Mouse (Mus musculus): Measurements from ENCODE around the gene Tpcn1. TPM values are rescaled to one million over a fixed set of nuclear protein-coding genes. Genes with fewer than 3 reads are reported as not detected.
"Not testable (repeated sequence)": the region's sequence is repeated elsewhere in the genome, so short reads cannot be mapped to it uniquely, and the experiment has no call there.

Gene Tpcn1
- total and polyA plus RNA-seq, 3 experiments, result 38.1 to 59.8 (median 51.3) TPM

DNA sequence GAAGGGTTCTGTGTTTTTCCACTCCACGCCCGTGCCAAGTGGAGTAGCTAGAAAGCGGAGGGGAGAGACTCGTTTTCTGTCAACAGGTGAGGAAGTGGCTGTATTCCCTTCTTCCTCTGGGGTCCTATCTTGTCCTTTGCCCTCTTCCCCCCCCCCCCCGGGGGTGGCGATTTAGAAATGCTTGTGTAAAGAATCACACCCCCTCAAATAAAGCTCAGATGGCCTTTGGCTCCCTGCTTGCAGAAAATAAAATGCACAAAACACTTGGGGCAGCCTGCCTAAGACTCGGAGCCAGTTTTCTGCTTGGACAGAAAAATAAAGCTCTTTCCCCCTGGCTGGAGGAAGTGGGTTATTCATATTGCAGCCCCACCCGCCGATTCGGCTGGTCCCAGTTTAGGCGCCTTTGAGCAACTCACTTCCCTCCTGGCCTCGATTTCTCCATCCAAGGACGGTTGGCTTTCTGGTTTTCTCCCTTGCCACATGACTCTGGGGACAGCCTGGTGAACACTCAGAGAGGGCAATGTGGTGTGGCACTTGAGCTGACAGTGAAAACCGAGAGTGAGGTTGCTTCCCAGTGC is 76.7 kb downstream of the Tpcn1 start:
- DNase-seq, result peak; percentile 79

DNA sequence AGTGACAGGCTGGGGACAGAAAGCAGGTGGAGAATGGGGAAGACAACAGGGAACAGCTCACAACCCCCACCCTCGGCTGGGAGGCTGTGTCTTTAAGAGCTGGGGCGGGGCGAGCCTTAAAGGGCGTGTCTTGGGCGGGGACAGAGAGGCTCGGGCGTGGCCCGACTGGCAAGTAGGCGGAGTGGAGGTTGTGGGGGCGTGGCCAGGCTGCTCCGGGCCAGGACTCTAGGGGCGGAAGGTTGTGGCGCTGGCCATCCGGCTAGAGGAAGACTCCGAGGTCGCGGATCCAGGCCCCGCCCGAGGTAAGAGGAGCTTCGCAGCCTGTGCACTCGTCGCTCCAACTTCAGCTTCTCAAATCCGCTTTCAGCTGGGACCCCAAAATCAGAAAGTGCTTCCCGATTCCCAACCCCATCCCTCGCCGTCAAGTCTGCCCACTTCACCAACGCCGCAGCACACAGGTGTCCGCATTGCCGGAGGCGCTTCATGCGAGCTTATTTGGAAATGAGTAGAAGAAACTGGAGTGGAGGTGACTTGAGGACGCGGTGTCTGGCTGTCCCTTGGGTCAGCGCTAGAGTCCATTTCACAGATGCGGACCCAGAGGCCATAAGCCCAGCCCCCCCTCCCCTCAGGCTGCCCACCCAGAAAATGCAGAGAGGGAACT is 77.4 kb downstream of the Tpcn1 start, which contains the start of gene Slc8b1:
Slc8b1 (plus strand) TSS at position 187 of the 661 bp plus-strand sequence.
- peak; percentile 98 for DNase-seq

DNA sequence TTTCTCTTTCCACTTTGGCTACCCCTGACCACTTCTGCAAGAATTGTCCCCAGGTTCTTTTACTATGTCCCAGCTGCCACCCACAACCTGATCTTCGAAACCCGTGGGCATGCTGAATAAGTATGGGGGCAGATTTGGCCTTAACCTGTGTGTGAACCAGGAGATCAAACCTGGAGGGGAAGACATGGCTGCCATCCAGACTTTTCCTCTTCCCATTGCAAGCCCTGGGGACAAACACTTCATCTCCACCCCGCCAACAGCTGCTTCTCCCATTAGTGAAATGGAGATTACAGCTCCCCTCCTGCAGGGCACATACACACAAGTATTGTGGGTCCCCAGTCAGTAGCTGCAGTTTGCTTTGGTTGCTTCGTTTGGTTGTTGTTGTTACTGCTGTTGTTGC is 81.2 kb downstream of the Tpcn1 start:
- DNase-seq, result no peak

DNA sequence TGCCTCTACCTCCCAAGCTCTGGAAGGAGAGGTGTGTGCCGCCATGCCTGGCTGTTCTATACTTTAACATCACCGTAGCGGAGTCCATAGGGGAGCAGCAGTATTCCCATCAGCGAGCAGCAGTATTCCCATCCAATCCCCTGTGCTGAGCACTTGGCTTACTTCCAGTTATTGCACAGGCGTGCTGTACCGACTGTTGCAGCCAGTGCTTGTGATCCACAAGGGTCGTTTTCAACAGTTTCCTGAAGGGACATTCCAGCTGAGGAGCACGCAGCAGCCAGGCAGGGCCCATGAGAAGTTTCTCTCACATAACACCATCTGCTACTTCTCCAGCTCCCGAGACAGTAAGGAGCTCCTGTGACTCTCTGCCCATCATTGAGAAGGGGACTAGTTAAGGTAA is 82.0 kb downstream of the Tpcn1 start:
- no peak for DNase-seq

DNA sequence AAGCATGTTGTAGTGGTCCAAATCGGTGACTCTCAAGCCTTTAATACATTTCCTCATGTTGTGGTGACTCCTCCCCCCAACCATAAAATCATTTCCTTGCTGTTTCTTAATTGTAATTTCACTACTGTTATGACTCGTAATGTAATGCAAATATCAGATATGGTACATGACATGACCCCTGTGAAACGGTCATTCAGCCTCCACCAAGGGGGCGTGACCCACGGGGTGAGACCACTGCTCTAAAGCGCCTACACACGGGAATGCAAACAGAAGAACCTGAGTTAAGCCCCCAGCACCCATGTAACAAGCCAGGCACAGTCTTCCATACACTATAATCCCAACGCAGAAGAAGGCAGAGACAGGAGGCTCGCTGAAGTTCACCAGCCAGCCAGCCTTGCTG is 82.7 kb downstream of the Tpcn1 start:
- no peak for DNase-seq

DNA sequence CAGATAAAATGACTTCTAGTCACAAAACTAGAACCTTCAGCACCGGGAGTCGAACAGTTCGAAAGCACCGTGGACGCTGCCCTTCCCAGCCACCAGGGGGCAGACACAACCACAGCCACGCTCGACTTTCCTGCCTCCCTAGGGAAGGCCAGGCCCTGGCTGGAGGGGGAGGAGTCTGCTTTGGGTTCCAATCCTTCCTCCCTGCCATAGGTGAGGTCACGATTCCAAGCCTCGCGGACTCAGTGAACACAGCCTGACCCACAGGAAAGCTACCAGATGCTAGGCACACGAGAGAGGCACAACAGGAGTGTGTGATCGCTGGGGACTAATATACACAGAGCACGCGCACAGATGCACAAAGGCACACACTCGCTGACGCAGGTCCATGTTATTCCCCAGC is 83.1 kb downstream of the Tpcn1 start:
- peak; percentile 87 for DNase-seq

DNA sequence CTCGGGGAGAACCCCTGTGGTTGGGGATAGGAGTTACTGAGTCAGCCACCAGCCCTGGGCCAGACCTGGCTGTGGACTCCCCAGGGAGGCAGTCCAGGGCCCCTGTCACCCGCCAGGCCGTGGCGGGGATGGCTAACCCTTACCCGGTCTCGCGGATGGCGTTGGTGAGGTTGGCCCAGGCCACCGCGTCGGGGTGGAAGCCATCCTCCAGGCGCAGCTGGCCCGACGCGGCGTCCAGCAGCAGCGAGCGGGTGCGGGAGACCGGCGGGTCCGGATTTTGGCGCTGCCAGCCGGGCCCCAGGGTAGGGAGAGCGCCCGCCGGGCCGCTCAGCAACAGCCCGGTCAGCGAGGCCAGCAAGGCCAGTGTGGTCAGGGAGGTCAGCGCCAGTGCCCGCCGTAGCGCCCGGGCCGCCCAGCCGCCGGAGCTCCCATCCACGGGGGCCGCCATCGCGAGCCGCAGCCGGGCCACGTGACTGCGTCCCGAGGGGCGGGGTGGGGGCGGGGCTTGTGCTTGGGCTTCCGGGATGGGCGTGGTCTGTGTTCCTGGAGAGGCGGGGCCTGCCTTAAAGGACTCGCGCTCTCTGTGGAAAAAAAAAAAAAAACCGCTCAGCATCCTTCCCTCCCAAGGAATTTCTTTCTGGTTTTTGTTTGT is 85.2 kb downstream of the Tpcn1 start, which contains the start of gene Plbd2:
Plbd2 (minus strand) TSS at position 482 of the 652 bp plus-strand sequence.
- DNase-seq, result peak; percentile 89

DNA sequence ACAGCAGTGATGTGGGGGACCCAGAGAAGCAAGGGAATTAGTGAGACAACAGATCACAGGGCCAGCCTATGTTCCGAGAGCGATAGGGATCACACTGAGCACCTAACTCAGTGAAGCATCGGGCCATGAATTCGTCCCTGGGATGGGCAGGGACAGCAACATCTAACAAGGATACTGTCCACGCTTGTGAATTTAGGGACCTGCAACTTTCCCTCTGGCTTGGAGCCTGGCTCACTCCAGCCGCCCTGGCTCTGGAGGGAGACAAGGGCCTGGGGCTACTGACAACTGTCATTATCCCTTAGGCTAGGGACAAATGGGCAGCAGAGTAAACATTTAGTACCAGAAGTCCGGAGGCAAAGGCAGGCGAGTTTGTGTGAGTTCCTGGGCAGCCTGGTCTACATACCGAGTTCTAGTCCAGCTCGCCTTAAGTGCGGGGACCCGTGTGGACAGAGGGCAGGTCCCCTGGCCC is 85.8 kb downstream of the Tpcn1 start:
- DNase-seq, result no peak

DNA sequence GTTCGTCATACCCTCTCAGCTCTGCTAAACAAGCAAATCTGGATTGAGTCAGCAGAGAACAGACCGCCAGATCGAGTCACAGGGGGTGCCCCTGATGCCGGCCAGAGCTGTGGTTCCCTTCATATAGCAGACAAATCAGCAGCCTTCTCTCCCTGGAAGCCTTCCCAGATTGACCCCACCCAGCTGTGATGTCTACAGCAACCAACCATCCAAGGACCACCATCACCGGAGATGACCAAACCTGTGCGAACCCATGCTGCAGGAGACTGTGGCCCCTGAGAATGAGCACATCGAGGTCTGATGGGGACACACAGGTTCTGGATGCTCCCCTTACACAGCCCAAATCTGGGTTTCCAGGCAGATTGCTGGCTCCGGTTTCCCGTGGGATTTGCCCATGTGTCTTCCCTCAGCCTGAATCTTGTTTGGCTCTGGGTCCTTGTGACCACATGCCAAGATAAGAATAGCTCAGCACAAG is 86.3 kb downstream of the Tpcn1 start:
- no peak for DNase-seq

DNA sequence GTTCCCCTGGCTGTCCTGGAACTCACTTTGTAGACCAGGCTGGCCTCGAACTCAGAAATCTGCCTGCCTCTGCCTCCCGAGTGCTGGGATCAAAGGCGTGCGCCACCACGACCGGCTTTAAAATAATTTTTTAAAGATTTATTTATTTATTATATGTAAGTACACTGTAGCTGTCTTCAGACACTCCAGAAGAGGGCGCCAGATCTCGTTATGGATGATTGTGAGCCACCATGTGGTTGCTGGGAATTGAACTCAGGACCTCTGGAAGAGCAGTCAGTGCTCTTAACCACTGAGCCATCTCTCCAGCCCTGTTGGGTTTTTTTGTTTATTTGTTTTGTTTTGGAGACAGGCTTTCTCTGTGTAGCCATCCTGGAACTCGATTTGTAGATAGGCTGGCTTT is 87.9 kb downstream of the Tpcn1 start:
- DNase-seq, result not testable (repeated sequence)

DNA sequence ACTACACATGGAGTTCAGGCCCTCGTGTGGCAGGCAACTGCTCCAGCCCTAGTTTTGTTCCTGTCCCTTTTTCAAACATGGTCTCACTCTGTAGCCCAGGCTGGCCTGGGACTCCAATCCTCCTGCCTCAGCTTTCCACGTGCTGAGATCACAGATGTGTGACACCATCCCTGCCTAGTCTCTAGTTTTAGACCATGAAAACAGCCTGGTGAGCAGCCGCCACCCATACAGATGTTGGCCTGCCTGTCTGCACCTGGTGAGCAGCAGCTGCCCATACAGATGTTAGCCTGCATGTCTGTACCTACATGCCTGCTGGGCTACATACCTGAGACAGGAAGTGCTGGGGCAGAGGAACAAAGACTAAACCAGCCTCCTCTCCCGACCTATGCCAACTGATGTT is 89.3 kb downstream of the Tpcn1 start:
- no peak for DNase-seq

DNA sequence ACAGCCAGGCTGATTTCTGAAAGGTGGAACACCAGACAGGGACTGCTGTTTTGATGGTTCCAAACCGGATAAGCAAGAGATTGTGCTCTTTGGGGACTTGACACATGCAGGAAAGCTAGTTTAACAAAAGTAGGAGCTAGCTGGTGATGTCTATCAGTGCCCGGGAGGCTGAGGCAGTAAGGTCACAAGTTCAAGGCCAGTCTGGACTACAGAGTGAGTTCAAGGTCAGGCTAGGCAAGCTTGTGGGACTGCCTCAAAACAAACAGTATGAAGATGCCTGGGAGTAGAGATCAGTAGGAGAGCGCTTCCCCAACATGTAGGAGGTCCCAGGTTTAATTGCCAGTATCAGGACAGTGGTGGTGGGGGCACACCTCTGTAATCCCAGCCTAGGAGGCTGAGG is 91.4 kb downstream of the Tpcn1 start:
- no peak for DNase-seq

DNA sequence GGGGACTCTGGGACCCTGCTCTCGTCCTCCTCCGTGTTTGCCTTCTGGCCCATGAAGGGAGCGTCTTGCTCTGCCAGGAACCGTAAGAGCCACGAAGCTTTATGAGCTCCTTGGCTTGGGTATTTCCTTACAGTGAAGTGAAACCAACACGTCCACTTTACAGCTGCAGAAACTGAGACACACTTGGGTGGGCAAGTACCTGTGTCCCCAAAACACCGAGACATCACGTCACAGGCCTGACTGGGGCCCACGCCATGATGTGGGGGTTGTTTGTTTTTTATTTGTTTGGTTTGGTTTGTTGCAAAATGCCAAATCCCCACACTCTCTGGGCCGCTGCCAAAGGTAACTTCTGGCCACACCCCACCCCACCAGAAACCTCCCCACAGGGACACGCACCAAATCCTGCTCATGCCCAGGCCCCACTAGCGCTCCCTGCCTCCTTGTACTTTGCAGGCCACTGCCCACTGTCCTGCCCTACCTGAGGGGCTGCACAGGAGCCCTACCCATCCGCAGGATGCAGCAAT is 92.7 kb downstream of the Tpcn1 start:
- DNase-seq, result no peak

DNA sequence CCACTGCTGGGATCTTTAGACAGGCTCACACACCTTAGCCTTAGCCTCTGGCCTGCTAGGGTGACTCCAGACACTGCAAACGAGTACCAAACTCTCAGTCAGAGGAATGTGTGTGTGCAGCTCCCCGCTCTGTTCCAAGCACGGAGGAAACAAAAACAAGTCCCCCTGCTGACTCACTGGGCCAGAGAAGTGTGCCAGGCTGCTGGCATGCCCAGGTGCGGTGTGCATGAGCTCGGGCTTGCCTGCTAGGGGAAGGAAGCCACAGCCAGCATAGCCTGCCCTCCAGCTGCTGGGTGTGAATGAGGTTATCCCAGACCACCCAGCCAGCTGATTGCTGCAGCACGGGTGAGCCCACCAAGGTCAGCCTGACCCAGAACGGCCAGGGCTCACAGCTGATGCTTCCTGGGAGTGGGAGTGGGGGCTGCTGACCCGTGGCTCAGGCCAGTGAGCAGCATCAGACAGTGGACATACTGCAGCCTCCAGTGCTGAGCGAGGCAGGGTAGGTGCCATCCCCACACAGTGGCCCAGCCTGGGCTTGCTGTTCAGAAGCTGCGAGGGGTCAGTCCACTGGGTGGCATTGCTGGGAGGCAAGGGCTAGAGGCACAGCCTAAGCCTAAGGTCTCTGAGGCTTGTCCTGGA is 93.3 kb downstream of the Tpcn1 start:
- peak; percentile 63 for DNase-seq

DNA sequence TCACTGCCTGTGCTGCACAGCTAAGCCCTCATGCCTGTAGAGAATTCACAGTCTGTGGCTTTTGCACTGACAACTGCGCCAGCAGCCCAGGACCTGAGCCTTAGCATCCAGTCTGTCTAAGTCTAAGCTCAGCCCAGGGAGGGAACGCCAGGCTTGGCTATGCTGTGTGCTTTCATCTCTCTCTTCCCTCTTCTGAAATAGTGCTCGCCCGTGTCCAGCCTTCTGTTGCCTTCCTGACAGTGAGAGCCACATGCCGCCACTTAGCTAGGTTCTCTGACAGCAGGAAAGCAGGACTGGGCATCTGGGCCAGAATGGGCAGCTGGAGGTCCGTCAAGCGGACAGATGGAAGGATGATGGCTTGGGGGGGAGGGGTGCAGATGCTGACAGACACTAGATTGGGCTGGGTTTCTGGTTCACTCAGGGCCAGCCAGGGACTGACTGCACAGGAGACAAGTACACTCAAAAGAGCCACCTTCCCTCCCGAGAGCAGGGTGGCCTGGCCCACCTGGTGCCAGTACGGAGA is 94.5 kb downstream of the Tpcn1 start:
- DNase-seq, result no peak

DNA sequence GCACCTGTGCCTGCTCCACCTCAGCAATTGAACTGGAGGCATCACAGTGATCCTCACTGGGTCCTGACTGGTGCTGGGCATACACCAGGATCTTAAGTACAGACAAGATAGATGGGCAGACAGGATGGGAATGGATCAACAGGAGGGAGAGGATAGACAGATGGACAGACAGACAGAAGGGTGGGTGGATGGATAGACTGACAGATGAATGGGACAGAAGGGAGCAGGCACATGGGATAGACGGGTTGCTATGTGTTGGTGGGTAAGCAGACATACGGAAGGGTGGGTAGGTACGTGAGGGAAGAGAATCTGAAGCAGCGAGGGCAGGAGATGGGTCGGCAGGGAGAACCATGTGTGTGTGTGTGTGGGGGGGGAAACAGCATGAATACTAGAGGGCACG is 95.0 kb downstream of the Tpcn1 start:
- no peak for DNase-seq

DNA sequence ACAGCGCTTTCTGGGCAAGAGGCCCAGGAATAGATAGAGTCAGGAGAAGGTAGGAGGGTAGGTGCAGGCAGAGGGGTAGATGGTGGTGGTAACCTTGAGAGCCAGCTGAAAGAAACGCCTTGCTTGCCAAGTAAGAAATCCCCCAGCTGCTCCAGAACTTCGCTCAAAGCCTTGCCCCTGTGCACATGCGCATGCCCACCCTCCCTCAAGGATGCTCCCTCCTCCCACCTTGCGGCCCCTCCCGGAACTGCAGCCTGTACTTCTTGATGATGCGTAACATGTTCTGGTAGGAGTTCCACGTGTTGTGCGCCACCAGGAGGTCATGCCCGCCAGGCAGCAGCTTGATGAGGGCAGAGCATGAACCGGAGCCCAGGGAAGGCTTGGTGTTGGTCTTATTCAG is 96.0 kb downstream of the Tpcn1 start:
- no peak for DNase-seq

DNA sequence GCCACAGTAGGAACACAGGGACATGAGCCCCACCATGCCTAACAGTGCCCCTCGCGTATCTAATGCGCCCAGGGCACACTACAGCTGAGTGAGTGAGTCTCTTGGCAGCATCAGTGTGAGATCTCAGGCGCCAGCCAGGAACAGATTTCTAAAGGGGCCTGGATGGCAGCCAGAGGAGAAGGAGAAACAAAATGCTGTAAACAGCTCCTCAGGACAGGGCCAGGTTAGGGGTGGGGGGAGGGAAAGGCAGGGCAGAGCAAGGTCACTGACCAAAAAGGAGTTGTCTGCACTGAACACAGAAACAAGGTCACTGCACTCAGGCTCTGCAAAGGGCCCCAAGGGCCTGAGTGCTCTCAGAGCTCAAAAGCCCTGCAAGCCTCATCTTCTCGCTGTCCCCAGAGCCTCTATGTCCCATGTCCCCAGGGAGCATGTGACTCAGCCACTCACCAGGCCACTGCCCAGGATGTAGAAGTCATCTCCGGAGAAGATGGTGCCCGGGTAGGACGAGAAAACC is 97.7 kb downstream of the Tpcn1 start:
- peak; percentile 71 for DNase-seq

DNA sequence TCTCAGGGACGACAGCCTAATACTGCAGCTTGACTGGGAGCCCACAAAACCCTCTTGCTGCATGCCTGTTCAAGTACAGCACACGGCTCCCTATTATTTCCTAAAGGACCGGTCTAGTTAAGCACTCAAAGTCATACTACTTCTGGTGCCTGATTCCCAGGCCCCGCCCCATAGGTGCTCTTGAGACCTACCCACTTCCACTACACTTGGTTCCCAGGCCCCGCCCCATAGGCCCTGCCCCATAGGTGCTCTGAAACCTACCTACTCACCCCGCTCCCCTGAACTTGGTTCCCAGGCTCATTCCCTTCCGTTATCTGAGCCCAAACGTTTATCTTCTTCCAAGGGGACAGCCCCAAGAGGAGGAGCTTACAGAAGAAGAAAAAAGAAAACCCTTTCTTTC is 100.6 kb downstream of the Tpcn1 start:
- DNase-seq, result no peak

Measured in adrenal gland, adult 2 months (tissue).